Mouse (Mus musculus): ENCODE data around the gene Eif6.
A peak's percentile ranks its signal among the peaks of the same experiment; 100 is the strongest.

Gene Eif6

DNA sequence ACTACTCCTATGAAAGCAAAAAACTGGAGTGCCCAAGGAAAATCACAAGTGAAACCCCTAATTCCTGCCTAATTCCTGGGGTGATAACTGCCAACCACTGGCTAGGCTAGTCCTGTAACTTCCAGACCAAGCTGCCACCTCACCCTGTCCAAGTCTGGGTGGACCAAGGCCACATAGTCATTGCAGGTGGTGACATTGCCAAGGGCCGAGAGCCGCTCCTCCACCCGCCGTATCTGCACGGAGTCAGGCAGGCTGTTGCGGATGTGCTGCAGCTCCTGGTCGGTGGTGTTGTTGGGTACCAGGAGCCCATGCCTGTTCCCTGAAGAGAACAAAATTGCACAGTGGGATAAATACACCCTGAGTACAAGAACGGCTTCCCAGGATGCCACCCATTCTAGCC, 3.0 kb downstream of the Eif6 start:
- DNase-seq (ENCODE audit: low read depth, low spot score): no peak

DNA sequence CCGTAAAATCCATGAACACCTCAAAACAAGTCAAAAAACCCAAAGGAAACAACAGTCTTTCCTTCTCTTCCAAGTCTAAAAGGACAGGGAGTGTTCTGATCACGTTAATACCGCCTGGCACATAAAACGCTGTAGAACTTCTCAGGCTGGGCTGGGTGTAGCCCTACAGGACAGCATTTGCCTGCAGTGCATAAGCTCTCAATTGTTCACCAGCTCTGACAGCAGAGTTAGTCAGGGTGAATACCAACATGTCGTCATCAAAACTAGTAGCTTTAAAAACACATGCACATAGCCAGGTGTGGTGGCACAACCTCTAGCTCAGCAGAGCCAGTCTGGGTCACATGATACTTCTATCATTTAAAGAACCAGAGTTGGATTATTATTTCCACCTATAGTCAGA, 5.9 kb downstream of the Eif6 start:
- no peak for DNase-seq (ENCODE audit: low read depth, low spot score)

DNA sequence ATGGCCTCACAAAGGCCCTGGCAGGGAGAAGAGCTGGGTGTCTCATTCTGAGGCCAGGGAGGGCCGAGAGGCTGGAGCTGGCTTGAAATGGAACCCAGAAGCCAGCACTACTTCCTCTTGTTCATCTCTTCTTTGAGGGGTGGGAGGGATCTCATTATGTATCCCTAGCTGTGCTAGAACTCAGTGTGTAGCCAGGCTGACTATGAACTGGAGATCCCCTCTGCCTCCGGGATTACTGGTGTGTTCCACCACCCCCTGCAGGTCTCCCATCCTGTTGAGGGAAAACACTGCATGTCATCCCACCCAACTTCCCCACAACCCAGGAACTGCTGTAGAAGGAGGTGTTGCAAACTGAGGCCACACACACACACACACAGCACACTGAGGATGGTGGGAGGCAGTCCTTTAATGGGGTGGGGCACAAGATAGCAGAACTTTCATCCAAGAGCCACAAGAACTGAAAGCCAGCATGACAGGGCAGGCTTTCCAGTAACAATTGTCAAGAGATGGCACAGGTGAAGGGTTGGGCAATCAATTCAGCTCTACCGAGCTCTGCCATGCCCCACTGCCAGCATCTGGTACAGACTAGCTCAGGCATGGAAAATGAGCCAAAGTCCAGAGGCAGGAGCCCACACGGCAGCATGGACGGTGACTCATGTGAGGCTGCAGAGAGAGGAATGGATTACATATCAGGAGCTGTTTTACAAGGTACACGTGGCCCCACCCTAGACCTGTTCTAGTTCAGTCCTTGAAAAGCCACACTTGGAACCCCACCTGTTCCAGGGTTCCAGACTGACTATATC, 7.1 kb downstream of the Eif6 start:
- no peak for DNase-seq (ENCODE audit: low read depth, low spot score)

DNA sequence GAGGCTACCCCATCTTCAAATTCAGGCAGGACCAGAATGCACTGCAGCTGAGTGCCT, 7.5 kb downstream of the Eif6 start, which contains the start of gene BC029722:
BC029722 (minus strand) TSS at position 35 of the 57 bp plus-strand sequence.
- DNase-seq (ENCODE audit: low read depth, low spot score): no peak

DNA sequence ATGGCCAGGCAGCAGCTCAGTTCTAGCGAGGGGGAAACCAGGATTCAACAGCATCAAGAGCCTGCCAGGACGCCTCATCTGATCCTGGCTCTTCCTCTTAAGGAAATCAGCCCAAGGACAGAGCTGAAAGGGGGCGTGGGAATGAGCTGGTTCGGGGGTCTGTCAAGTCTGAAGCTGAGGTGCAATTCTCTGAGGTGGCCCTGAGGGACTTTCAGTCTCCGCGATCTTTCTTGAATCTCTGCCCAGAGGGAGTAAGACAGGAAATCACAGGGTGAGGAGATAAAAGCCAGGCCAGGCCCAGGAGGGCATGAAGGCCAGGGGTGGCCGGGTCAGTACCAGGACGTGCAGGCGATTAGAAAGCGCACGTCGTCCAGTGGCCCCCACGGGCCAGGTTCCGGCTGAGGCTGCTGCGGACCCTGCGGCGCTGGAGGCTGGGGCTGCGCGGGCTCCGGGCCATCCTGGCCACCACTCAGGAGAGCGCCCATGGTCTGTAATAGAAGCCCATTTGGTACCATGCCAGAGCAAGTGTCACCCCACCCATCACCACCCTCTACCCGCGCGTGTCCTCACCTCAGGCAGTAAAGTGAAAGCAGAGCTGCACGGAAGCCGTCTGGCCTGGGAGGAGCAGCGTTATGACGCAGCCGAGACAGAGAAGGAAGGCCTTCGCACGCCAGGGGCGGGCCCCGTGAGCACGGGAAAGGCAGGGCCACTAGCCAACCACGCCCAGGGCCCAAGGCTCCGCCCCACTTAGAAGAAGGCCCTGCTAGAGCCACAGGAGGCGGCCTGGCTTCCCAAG, 7.9 kb downstream of the Eif6 start:
- DNase-seq (ENCODE audit: low read depth, low spot score): peak; percentile 78

DNA sequence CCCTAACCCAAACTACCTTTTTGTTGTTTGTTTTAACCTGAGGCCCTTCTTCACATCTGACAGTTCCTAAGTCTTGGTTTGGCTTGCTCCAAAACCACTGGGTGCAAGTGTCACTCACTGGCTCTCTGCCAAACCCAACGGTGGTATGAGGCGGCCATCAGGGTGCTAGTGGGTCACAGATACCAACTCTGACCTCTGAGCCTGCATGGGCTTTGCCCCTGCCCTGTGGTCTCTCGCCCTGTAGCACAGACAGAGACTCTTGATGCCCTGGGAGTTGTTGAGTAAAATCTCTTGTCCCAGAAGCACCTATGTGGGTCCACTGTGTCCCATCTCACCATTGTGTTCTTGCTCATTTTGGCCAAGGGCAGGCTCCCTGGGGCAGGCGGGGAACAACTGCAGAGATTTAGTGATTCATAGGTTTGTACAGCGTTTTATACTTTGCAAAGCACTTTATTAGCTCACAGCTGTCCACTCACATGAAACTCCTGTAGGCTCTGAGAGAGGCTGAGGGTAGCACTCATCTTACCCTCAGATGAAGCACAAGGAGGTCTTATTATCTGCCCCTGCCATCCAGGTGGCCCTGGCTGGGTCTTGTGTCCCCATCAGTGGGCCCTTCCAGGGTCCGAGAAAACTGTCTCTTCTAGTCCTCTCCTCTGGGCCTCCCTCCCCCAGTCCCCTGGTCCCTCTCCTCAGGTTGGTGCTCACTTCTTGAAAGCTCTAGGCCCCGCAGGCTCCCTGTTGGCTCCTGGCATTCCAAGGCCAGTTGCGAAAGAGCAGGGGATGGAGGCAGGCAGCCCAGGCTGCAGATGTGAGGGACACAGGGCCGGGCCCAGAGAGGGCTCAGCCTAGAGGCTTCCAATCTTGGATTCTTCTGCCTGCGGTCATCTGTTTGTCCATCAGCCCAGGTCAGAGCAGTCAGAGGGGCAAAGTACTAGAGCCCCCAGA, 9.2 kb downstream of the Eif6 start:
- DNase-seq (ENCODE audit: low read depth, low spot score): no peak

DNA sequence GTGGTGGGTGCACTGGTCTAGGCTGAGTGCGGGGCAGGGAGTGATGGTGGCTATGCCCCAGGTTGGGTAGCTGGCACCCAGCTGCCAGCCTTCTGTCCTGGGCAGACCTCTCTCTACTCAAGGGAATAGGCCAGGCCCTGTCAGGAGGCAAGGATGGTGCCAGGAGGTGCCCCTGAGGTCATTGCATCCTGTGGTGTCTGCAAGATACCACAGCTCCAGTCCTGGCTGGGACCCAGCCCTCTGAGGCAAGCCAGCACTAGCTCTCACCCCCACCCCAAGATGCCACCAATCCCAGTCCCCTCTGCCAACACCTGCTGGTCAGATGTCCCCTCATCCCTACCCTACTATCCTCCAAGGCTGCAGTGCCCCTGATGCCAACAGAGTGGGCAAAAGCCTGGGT, 10.5 kb downstream of the Eif6 start:
- no peak for DNase-seq (ENCODE audit: low read depth, low spot score)

DNA sequence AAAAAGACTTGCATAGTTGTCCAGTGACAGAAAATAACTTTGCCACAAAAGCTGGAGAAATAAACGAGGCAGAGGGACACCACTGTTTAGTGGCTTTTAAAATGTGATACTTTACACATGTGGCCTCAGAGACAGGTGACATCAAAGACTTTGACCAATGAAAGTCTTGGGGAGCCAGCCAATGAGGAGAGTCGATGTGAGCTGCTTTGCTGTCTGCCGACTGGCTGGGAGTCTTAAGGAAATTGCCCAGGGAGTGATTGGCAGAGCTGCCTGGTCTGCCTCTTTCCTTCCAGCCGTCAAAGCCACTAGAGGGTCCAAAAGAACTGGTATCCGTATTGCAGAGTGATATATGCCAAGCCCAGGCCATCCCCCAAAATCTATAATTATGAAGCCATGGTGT, 11.9 kb downstream of the Eif6 start:
- no peak for DNase-seq (ENCODE audit: low read depth, low spot score)

DNA sequence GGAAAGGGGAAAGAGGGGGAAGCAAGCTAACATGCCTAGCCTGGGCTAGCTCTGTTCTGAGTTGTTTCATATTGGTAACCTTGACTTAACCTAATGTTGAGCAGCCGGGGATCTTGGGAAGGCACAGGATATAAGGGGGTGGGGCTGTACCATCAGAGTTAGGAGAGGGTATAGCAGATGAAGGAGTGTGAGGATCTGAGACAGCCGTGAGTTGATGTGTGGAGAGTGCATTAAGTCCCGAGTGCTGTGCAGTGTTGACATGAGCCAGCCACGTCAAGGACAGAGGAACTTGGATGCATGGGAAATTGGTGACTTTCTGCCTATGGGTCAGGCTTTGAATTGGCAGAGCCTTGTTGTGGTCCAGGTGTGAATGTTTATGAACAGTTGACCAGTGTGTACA, 14.1 kb downstream of the Eif6 start:
- DNase-seq (ENCODE audit: low read depth, low spot score): no peak

DNA sequence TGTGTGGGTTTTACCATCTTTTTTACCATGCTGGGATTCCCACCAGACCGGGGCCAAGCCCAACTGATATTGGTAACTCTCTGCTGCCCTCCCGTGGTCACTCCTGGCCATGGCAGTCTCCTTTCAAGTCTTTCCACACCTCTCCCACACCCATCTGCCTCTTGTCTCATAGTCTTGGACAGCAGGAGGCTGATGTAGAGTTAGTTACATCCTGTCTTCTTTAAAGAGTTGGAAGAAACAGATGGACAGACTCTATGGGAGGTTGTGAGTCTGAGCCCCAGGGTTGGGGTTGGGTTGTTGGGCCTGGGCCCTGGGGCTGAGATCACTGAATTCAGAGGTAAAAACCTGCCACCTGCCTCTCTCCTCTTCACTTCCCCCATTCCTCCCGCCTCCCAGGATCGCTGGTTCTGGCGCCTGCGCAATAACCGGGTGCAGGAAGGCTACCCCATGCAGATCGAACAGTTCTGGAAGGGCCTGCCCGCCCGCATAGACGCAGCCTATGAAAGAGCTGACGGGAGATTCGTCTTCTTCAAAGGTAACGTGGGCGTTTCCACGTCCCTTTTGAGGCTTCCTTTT, 14.8 kb downstream of the Eif6 start:
- DNase-seq (ENCODE audit: low read depth, low spot score): peak; percentile 61

DNA sequence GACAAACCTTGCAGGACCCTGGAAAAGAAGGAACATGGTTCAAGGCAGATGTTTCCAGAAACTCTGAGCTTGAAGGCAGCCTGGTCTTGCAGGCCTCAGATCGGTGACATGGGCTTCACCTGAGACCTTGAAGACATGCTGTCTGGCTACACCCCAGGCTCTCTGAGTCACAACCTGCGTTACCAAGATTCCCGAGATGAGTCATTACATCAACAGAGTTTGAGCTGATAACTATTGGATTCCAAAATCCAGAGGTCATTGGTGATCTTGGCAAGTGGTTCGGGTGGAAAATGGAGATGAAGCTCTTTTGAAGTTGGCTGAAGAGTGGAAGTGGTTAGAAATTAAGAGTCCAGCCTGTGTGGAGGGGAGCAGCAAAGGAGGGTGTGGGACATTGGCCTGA, 17.1 kb downstream of the Eif6 start:
- no peak for DNase-seq (ENCODE audit: low read depth, low spot score)

DNA sequence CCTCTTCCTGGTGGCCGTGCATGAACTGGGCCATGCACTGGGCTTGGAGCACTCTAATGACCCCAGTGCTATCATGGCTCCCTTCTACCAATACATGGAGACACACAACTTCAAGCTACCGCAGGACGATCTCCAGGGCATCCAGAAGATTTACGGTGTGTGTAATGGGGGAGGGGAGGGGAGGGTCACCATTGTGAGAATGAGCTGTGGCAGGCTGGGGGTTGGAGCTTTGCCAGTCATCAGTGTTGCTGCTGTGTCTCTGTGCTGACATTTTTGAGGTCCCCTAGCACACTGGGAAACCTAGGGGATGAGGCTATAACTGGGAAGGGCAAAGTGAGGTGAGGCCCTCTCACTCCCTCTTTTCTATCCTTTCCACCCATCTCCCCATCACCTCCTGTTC, 19.3 kb downstream of the Eif6 start:
- DNase-seq (ENCODE audit: low read depth, low spot score): no peak

DNA sequence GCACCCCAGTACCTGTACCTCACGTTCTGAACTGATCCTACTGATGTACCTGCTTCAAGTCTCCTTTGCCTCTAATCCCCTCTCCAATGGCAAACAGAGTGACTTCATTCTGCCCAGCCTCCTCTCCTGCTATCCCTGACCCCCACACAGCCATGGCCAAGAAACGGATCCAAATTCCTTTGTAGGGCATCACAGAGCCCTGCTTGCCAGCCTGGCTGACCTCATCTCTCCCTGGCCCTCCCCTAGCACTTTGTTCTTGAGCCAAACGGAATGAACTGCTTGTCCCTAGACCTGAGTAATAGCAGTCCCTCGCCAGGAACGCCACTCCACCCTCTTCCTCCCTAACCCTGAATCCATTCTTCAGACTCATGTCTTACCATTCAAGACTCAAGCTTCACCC, 20.2 kb downstream of the Eif6 start:
- DNase-seq (ENCODE audit: low read depth, low spot score): no peak

DNA sequence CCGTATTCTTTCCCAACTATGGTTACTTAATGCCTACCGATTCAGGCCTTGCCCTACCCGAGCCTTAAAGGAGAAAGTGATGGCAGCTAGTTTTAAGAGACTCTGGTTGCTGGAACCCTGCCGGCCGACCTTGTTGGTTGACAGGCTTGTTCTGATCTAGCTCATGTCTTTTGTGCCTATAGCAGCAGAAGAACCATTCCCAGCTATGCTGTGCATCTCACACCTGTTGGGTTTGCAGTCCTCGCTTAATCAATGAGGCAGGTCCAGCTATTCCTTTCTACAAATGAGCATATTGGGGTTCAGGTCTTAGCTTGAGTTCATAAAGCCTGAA, 20.8 kb downstream of the Eif6 start:
- no peak for DNase-seq (ENCODE audit: low read depth, low spot score)

DNA sequence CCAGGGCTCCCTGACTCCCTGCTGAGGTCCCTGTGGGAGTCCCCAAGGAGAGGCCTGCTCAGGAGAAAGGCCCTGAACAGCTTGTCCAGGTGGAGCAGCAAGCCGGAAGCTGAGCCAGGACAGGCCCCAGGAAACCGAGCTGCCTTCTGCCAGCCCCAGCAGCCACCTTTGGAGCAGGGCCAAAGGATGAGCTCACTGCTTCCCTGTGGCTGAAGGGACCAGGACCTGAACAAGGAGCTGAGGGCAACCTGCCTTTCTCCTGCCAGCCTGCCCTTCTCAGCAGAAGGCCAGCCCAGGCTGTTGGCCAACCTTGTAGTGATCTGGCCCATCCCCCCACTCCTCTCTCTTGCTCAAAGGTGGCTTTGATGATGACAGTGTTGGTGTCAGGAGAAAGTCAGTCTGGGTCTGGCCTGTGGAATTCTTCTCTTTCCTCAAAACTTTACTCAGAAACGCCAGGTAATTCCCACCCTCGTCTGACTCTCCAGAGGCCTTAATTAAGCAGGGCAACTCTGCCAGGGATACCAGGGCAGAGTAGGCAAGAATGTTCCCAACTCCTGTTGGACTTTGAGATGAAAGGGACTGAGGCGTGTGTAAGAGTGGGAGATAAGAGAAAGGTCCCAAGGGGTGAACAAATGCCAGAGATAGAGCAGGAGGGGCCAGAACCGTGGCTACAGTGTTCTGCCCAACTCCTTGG, 21.3 kb downstream of the Eif6 start:
- DNase-seq (ENCODE audit: low read depth, low spot score): no peak

DNA sequence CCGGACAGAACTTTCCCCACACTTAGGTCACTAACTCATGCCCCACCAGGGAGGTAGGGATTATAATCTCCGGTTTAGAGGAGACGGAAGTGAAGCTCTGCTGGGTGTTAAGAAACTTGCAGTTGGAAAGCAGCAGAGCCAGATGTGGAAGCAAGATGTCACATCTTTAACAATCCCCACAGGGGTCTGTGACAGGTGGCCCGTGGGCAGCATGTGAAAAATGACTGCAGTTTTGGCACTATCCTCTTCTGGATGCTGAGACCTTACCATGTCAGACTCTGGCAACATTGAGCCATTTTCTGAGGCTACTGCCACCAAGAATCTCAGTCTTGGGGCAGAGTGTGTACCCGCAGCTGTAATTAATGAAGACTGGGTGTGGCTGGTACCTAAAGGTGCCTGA, 22.7 kb downstream of the Eif6 start:
- DNase-seq (ENCODE audit: low read depth, low spot score): no peak

DNA sequence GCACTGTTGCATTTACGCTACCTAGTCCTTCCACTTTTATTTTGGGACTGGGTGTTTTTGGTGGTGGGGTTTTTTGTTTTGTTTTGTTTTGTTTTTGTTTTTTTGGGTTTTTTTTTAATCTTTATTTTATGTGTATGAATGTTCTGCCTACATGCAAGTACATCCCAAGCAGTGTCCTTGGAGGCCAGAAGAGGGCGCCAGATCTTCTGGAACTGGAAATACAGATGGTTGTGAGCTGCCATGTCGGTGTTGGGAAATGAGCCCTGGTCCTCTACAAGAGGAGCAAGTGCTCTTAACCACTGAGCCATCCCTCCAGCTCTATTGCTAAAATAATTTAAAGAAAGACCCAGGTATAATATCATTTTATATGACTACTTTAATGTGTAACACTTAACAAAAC, 24.0 kb downstream of the Eif6 start:
- DNase-seq (ENCODE audit: low read depth, low spot score): no peak

DNA sequence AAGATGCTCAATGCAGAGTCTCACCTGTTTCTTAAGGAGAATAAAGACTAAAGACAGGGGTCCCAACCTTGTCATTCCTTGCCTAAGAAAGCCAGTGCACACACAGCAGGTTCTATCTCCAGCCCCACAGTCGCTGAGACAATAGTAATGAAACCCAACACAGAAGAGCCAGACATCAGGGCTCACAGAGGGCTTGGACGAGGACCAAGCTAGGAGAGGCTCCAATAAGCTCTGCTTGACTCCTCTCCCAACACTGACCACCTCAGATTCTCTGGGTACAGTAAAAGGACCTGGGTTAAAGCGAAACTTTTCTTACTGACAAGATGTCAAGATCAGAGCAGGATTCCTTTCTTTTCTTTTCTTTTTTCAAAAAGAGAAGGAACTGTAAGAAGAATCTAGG, 28.1 kb downstream of the Eif6 start:
- DNase-seq (ENCODE audit: low read depth, low spot score): no peak

DNA sequence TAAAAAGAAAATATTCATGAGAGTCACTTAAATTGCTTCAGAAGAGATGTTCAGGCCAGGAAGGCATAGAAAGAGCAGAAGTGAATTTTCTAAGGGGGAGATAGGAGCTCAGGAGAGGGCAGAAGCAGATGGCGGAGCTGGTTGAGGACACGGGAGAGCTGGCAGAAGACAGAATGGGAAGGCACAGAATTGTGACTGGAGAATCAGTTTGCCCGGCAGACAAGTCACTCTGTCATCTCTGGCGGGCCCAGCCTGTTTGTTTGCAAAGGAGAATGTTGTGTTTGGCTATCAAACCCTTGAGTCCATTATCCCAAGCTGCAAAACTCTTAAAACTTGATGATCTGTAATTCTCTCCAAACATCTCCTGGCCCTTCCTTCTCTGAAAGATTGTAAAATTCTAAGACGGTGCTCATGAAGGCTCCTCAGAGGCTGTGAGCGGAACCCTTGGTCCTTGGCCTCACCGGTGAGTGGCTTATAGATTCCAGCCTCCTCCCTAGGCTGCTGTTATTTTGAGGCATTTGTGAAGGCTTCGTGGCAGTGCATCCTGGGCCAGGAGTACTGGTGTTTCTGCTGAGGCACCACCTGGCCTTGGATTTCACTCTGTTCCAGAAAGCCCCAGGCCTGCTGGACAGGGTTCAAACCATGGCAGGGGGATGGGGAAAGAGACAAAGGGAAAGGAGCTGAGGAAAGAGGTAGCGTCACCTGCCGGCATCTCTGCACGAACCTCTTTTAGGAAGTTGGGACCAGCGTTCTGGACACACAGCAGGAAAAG, 31.9 kb downstream of the Eif6 start:
- DNase-seq (ENCODE audit: low read depth, low spot score): no peak

DNA sequence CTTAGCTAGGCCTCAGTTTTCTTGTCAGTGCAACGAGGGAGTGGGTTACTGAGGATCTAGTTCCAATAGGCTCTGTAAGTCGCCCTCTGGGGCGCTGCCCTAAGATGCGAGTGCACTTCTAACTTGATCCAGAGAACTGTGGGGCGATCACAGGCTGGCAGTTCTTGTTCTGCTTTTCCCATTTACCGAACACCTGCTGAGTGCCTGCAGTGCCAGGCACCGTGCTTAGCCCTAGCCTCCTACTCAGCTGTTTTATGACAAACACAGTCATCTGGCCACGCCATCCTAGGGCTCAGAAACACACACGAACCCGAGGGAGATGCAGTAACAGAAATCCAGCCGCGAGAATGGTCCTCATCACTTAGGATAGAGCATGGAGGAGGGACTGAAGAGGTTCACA, 33.8 kb downstream of the Eif6 start:
- DNase-seq (ENCODE audit: low read depth, low spot score): no peak
